Mouse (Mus musculus) v-Abl transformed pro-B cells (cell line): Measurements from ENCODE around the gene Igsf9b.

Experiments used
- in situ Hi-C, 2 experiments: fragments of 400-800 bp; cut with MboI; formaldehyde crosslinking; loops; one replicate each; pipeline ENCODE4 v1.15.1; 2025; ENCODE audit not compliant: unreplicated experiment in 2 of 2

Igsf9b gene

DNA sequence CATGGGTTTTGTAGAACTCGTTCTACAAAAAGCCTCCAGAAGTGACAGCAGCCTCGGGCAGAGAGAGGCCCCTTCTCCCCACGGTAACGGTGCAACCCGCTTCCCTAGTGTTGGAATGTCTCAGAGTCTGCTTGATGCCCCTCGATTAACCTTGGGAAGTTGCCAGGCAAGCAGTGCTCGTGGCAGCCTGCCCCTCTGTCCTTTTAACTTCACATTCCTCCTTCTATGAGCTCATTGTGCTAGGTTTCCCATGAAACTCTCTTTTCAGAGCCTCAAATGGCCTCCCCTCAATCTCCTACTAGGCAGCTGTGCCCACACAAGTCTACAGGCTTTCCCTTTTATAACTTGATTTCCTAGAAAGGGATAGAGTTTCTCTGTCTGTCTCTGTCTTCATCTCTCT, 10.6 kb upstream of the Igsf9b start:
- in situ Hi-C loops: no loop called here

DNA sequence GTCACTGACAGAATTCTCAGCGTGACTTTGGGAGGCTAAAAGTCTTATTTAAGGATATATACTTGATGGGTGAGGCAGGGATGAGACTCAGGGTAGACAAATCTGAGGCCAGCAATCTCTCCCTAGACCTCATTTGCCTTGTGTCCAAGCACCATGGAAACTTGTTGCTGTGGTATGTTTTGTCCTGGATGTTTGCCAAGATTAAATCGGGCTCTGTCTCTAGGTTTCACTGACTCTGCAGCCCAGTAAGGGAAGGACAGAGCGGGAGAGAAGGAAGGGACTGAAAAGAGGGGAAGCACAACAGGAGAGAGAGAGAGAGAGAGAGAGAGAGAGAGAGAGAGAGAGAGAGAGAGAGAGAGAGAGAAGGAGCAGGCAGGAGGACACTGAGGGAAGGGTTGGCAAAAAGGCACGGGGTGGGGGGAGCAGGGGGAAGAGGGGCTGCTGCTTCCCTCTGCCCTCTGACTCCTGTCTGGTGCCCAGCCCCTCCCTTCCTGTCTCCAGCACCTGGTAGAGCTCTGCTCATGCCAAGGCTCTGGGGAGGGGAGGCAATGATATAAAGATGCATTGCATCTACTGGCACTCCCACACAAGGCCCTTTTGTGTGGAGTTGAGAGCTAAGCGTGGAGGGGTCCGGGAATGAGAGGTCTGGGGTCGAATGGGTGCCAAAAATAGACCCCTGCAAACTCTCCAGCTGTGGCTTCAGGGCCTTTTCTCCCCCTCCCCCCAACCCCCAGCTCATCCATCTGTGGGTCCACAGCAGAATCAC, 9.3 kb upstream of the Igsf9b start:
- in situ Hi-C loops: no loop called here

DNA sequence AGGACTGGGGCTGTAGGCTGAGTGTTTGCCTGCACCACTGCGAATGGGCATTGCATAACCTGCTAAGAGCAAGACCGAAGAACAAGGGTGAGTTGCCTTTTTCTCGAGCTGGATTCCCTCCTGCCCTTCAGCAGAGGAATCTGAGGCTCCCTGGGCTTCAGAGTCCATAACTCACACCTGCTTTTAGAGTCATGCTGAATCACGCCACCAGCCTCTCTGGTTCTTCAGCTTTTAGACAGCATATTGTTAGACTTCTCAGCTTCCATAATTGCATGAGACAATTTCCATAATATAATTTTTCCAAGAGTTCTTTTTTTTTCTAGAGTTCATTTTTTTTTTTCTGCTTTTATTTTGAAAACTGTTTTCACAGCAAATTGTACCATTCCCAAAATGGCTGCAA, 4.6 kb upstream of the Igsf9b start:
- in situ Hi-C loops: no loop called here

DNA sequence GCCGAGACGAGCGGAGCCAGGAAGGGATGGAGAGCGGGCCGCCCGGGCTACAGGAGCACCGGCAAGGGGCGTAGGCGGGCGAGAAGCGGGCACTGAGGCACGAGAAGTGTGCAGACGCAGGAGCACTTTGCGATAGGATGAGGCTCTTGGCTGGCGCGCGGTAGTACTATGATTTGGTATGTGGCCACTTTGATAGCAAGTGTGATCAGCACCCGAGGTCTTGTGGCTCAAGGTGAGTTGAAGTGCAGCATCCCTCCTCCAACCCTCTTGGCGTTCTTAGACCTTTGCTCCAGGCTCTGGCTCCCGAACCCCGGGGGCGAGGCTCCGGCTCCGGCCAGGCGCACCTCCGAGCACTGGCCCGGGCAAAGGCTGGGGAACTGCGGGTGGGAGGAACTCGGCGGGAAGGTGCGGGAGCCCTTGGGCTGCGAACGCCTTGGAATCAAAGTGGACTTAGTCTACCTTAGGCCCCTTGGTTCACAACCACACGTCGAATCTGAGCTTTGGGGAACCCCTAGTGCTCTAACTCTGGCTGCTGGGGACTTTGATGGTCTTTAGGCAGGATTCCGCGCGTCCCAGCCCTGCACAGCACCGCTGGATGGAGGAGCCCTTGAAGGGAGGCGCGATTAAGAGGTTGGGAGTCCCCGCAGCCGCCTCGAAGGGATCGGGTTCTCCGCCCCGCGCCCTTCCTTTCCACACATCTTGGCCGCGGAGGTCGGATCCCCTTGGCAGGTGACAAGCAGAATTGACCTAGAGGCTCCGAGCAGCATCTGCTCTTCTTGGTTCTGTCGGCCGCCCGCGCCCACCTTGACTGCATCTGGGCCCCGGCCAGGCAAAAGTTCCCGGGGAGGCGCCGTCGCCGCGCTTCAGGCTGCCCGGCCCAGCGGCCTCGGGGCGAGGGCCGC, 533 bp downstream of the Igsf9b start:
- in situ Hi-C loops: no loop called here

DNA sequence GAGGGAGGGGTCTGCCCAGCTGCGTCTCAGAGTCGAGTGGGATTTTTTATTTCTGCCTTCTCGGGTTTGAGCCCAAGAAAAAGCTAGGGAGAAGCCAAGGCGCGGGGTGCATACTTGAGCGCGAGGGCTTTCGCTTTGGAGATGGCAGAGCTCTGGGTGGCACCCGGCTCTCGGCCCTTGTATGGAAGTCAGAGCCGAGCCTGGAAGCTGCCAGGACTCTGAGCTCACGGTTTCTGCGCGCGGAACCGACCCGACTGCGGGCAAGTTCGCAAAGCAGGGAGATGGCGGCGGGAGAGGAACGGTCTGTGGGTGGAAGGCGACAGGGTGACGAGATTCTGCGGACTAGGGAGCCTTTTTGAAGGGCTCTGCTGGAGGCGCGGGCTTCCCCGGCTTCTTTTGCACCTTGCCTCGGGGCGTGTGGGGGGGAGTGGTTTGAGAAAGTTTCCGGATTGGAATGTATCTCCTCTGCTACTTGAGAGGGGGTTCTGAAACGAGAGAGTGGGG, 1.2 kb downstream of the Igsf9b start:
- in situ Hi-C loops: no loop called here

DNA sequence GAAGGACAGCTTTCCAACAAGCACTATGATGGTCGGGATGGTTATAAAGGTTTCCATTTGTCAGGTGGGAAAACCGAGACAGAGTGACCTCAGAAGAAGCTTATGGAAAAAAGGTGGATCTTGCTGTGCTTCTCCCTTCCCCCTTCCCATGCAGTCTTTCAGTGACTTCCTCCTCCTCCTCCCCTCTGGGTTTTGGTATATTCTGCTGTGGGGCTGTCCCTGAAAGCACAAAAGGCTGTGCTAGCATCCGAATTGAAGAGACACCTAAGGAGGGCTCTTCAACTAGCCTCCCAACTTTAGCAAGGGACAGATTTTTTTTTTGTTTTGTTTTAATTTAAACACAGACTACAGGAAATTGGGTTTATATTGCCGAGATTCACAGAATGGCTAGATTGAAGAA, 1.7 kb downstream of the Igsf9b start:
- in situ Hi-C loops: no loop called here

DNA sequence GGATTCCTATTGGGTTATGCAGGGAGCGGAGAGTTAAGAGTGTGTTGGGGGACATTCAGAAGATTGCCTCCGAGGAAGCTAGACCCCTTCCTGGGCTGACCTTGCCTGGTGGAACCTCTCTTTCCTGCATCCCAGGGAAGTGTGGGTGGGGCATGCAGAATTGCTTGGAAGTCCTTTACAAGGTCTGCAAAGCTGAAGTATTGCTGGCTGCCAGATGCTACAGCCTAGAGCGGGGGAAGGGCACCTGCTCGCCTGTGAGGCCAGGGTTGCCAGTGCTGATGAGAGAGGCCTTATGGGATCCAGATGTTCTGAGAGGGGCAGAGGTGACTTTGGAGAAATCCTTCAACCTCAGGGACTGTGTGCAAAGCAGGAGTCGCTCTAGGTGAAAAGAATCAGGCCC, 2.5 kb downstream of the Igsf9b start:
- in situ Hi-C loops: no loop called here

DNA sequence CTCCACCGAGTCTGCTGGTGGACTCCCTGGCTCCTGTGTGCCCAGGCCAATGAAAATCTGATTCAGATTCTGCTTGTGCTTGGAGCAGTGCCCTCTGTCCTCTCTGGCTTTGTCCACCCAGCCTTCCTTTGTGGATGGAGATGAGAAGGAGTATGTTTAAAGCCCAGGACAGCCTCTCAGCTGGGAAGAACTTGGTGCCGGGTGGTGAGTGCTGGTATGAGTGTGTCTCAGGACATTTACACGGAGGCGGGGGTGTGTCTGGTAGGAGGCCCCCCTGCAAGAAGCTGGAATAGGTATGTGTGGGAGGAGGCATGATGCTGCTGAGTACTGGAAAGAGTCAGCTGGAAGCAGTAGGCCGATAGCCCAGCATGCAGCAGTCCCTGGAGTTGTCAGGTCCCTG, 3.3 kb downstream of the Igsf9b start:
- in situ Hi-C loops: no loop called here

DNA sequence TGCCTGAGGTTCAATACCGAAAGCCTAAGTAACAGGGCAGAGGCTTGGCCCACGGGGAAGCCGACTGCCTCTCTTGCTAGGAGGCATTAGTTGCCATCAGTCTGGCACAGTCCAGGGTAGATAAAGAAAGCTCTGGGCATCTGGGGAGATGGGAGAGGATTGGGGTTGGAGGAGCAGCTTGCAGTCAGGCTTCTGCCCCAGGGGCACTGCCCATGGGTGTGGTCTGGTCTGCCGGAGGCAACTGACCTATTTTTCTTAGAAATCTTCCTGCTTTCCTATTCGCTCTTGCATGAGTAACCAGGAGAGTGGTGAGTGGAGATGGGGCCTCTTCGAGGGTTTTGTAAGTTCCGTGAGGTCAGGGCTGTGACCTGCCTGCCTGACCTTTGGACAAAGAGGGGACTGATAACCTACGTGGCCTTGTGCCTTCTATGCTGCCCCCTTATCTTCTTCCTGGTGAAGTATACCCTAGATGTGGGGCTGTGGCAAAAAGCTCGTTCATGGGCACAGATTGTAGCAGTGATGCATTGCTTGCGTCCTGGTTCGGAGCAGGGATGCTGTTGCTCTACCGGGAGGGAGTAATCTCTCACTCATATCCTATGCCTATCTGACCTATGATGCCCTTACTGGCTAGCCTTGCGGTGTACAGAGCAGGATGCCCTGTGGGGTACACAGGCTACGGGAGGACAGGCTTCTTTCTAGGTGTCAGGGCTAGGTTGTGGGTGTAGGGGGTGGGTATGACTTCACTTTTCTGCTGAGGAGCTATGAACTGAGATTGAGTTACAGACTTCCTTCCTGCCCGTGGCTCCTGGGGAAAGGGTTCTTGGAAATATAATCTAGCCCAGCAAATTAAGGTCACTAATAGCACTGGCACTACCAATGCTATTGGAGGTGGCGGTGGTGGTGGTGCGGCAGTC, 4.8 kb downstream of the Igsf9b start:
- in situ Hi-C loops: no loop called here

DNA sequence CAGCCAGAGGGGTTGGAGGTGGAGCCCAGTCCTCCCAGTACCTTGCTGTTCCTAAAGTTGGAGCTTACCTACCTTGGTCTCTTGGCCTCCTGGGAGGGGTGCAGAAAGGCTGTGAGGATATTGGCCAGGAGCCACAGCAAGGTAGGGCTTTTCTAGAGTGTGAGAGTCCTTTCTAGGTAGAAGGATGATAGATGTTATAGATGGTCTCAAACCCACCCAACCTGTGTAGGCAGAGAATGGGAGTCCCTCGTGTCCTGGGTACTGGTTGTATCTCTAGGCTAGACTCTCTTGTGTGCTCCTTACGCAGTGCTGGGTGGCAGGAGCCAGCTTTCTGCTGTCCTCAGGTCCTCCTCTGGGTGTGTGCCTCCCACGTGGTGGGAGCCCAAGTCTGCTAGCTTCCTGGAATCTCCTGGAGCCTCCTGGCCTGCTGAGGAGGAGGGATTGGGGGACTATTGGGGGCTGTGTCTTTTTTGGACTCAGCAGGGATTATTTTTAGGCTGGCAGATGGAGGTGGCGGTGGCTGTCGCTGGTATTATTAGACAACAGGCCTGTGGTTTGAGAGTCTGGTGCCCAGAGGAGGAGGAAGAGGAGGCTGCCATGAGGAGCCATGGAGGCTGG, 5.6 kb downstream of the Igsf9b start:
- in situ Hi-C loops: no loop called here

DNA sequence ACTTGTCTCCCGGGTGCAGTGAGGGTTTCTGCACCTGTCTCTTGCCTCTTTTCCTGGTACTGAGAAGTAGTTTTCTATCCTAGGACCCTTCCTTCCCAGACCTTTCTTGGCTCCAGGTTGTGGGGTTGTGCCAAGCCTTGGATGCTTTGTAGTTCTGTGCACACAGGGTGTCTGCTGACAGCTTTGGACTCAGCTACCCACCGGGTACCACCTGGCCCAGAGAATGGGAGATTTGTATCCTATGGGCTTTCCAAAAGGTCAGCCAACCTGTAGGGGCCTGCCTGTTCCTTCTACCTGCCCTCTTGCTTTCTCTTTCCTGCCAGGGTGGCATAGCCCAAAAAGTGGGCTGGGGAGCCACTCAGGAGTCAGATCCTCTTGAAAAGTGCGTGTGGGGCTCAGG, 6.5 kb downstream of the Igsf9b start:
- in situ Hi-C loops: no loop called here

DNA sequence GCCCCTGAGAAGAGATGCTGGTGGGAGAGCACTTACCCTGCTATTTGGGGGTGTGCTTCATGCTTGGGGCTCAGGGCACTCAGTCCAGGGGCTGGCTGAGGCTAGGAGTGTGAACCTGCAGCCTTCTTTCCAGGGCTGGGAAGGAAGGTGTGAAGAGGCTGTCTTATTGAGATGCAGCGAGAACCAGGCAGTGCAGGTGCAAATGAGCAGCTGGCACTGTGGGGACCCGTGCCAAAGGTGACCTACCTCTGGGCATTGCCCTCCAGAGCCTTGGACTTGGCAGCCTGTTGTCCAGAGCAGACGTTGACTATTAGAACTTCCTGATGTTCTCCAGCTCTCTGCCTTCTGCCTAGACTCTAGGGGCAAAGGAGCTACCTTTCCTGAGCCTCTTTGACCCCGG, 7.6 kb downstream of the Igsf9b start:
- in situ Hi-C loops: no loop called here

DNA sequence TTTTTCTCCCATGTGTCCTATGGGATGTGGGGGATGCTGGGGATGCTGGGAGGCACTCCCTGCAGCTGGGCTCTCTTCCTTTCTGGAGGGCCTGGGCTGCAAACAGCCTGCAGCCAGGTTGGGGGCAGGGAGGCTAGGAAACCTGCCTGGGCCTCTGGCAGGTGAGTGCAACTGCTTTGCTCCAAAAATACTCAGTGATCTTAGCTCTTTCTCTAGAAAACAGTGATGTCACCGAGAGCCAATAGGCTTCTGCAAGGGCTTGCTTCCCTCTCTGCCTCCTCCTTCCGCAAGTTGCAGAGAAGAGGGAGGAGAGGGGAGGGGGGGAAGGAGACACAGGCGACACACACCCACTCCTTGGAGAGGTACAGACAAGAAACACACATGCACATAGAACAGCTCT, 8.3 kb downstream of the Igsf9b start:
- in situ Hi-C loops: no loop called here

DNA sequence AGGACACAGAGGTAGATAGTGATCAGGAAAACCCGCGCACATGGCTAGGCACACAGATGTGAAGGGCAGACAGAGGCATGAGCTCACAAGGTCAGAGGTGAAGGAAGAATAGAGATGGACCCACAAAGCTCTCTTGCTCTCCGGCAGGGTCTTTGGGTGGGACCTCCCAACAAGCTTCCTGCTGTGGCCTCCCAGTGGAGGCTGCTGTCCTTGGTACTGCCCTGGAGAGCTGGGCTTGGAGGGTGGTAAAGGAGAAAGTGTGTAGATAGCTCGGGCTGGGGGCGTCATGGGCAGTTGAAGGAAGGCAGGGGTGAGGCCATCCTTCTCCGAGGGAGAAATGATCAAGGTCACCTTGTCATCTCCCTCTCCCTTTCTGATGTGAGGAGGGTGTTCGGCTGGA, 9.0 kb downstream of the Igsf9b start:
- in situ Hi-C loops: no loop called here

DNA sequence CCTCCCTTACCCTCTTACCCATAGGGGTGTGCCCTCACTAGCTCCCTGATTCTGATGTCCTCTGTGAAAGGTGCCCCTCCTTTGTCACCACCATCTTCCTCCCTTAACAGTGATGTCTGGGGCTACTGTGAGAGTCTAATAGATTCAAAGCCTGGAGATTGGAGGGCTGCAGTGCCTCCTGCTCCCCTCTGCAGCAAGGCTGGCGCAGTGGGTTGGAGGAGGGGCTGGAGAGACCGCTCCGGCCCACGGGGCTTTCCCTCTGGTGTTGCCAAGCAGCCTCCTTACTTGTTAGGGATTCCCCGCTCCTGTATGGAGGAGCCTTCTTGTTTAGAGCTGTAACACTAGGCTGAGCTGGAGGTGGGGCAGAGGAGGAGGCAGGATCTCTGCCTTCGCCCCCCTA, 9.6 kb downstream of the Igsf9b start:
- in situ Hi-C loops: no loop called here

DNA sequence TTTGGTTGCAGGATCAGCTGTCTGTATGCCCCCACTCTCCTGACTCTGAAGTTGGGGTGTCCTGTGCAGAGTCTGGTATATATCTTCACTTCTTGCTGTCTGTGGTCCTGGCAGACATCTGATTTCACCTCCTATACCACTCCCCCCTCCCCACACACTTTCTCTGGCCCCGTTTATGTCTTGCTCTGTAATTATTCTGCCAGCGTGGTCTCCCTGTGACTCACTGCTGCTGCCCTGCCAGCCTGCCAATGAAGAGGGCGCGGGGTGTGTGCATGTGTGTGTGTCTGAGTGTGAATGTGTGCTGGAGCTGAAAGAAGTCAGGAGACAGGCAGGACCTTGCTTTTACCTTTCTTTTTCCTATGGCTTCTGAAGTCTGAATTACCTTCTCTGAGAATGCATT, 11.0 kb downstream of the Igsf9b start:
- in situ Hi-C loops: no loop called here

DNA sequence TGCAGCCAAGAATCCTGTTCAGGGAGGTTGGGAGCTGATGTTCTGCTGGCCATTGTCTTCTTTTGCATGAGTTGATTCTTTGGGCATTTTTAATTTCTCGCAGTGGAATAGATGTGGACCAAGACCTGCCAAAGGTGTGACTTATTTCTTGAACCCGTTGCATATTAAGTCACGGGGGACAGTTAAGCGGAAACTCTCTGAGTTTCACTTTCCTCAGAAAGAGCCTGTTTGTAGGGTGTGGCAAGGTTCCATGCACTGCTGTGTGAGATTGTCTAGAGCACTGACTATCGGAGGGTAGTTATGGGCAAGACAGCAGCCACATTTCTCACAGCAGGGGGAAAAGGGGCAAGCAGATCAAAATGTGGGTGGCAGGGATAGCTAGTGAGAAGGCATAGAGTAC, 14.4 kb downstream of the Igsf9b start:
- in situ Hi-C loops: no loop called here

DNA sequence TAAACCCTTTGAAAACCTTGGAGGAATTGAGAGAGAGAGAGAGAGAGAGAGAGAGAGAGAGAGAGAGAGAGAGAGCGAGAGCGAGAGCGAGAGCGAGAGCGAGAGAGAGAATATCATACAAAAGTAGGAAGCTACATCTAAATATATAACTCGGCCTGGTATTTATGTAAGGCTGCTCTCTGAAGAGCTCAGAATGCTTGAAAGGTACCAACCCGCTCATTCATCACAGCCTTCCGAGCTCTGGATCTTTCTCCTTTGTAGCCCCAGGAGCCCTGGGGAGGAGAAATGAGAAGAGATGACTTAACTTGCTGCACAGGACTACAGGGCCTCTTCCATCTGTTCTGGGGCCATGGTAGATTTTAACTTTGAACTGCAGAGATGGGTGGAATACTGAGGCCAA, 22.3 kb downstream of the Igsf9b start:
- in situ Hi-C loops: no loop called here

DNA sequence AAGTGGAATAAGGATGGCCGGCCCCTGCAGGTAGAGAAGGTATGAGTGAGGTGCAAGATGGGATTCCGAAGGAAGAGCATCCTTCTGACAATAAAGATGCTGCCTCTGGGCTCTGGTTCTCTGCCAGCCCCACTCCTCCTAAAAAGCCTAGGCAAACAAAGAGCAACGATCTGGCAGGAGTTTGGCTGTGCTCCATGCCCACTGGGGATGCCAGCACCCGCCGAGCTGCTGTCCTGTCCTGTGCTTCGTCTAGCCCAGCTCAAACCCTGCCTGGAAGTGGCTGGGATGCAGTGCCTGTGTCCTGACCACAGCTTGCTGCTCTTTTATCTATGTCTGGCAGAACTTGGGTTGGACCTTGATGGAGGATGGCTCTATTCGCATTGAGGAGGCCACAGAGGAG, 23.3 kb downstream of the Igsf9b start:
- in situ Hi-C loops: no loop called here

DNA sequence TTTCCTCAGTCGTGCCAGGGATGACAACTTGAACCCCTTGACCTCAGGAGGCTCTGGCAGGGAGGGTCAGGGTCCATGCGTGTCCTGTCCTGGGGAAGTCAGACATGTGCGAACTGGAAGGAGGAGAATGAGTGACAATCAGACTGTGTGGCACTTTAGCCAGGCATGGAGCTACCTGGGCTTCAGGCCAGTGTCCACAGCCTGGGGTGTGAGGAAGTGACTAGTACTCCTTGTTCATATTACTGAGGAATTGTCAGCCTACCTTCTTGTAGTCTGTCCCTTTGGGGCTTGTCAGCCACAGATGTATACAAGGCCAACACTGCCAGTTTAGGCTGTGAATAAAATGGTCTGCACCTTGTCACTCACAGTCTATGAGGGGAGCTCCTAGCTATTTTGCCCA, 24.4 kb downstream of the Igsf9b start:
- in situ Hi-C loops: no loop called here
